Mouse (Mus musculus) megakaryocyte progenitor cell, adult 5-6 weeks (primary cell): ENCODE measurements at regions not wholly inside any gene's neighbourhood (a gene's known extent, or its start where the extent isn't known, plus 50 kb on each side); places are given as distances from the start of the nearest gene placed in this dataset.
A peak's percentile ranks its signal among the peaks of the same experiment; 100 is the strongest.
"Not testable (repeated sequence)": the region's sequence is repeated elsewhere in the genome, so short reads cannot be mapped to it uniquely, and the experiment has no call there.

Experiments
- ATAC-seq: replicated peaks from 2 replicates; pipeline ENCODE4 v1.8.0; 2016; ENCODE audit warnings: mild to moderate bottlenecking, moderate TSS enrichment, inconsistent platforms; ENCODE audit not compliant: poor library complexity

GRCm38 (mm10) chr4:110038696-110039095 lies 60.8 kb downstream of the Dmrta2 start:
- ATAC-seq, result no peak

GRCm38 (mm10) chr4:110044851-110045618 lies 67.2 kb downstream of the Dmrta2 start:
- ATAC-seq, result no peak

- no peak for ATAC-seq
Measured at GRCm38 (mm10) chr4:110045651-110046269, 67.9 kb downstream of the Dmrta2 start.

GRCm38 (mm10) chr4:110046270-110046651 lies 68.4 kb downstream of the Dmrta2 start:
- ATAC-seq, result no peak

GRCm38 (mm10) chr4:110050393-110051280 lies 72.8 kb downstream of the Dmrta2 start:
- peak; percentile 95 for ATAC-seq

GRCm38 (mm10) chr4:110051281-110051665 lies 73.4 kb downstream of the Dmrta2 start:
- no peak for ATAC-seq

GRCm38 (mm10) chr4:110051872-110052271 lies 74.0 kb downstream of the Dmrta2 start:
- ATAC-seq, result no peak

GRCm38 (mm10) chr4:110052998-110053397 lies 75.1 kb downstream of the Dmrta2 start:
- no peak for ATAC-seq

GRCm38 (mm10) chr4:110073836-110074235 lies 96.0 kb downstream of the Dmrta2 start:
- ATAC-seq, result no peak

GRCm38 (mm10) chr4:110083371-110083770 lies 105.5 kb downstream of the Dmrta2 start:
- ATAC-seq, result no peak

- ATAC-seq, result peak; percentile 57
Measured at GRCm38 (mm10) chr4:110087570-110088247, 109.9 kb downstream of the Dmrta2 start.

- no peak for ATAC-seq
Measured at GRCm38 (mm10) chr4:110093040-110093820, 115.4 kb downstream of the Dmrta2 start.

- no peak for ATAC-seq
Measured at GRCm38 (mm10) chr4:110094541-110094940, 116.7 kb downstream of the Dmrta2 start.

- ATAC-seq, result no peak
Measured at GRCm38 (mm10) chr4:110095760-110096593, 118.1 kb downstream of the Dmrta2 start.

- not testable (repeated sequence) for ATAC-seq
Measured at GRCm38 (mm10) chr4:110104119-110104518, 126.3 kb downstream of the Dmrta2 start.

GRCm38 (mm10) chr4:110106620-110107243 lies 128.9 kb downstream of the Dmrta2 start:
- no peak for ATAC-seq

GRCm38 (mm10) chr4:110119438-110119837 lies 141.6 kb downstream of the Dmrta2 start:
- no peak for ATAC-seq

GRCm38 (mm10) chr4:110119874-110120273 lies 142.0 kb downstream of the Dmrta2 start:
- ATAC-seq, result no peak

- ATAC-seq, result no peak
Measured at GRCm38 (mm10) chr4:110120761-110121160, 142.9 kb downstream of the Dmrta2 start.
